Mouse (Mus musculus): ENCODE results near the gene Erbb3.

The Erbb3 gene

DNA sequence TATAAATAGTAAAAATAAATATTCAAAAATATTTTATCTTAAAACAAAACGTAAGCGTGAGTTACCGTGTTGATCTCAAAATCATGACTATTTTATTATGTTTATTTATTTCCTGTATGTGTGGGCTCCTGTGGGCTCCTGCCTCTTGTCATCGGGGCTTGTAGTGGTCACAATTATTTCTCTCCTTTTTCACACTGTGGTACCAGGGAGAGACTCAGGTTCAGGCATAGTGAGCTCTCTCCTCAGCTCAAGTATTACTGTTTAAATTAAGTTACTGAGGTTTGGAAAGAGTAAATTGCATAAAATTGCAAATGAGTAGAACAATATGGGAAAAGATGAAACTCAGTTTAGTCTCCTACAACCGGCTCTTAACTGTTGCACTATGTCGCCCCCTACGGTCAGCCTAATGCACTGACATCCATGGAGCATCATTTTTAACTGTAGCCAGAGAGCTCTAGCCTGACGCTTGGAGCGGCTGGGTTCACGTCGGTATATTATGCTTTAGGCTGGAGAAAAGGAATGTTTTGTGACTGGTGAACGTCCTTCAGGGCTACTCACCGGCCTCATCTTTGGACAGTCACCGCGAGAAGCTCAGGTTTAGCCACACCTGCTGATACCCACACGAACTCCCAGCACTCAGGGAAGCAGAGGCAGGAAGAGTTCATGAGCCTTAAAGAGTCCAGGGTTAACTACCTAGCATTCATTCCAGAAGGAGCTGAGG is 23.1 kb upstream of the Erbb3 start:
- peak; percentile 74 for DNase-seq (ENCODE audit: extremely low spot score)

GRCm38 (mm10) chr10:128606483-128606882 is 17.0 kb upstream of the Erbb3 start:
- DNase-seq (ENCODE audit: extremely low spot score) = no peak

DNA sequence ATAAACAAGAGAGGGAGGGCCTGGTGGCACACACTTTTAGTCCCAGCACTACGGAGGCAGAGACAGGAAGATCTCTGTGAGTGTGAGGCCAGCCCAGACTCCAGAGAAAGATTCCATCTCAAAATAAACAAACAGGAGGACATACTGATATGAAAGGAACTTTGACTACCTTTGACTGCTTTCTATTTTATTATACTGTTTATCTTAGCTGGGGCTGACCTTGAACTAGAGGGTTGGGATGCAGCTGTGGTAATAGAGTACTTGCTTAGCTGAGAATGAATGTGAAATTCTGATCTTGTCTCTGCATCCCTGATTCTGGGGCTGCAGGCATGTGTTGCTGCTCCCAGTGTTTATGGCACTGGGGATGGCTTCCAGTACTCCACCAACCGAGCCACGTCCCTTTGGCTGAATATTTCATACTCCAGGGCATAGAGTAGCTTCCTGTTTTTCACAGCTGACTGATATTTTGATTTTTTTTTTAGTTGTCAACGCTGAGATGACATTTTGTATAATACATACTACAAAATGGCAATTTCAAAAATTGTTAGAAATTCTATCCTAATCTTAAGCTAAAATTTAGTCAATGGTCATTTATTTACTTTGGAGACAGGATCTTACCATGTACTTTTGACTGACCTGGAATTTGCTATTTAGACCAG is 13.1 kb upstream of the Erbb3 start:
- DNase-seq (ENCODE audit: extremely low spot score) = no peak

DNA sequence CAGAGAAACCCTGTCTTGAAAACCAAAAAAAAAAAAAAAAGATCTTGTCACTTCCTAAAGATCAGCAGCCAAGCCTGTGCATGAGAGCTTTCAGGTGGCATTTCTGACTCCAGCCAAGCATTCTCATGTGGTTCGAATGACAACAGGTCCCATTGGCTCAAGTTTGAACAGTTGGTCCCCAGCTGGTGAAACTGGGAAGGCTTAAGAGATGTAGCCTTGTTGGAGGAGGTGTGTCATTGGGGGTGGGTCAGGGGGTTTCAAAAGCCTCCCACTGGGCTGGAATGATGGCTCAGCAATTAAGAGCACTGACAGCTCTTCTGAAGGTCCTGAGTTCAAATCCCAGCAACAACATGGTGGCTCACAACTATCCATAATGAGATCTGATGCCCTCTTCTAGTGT is 12.0 kb upstream of the Erbb3 start:
- no peak for DNase-seq (ENCODE audit: extremely low spot score)

DNA sequence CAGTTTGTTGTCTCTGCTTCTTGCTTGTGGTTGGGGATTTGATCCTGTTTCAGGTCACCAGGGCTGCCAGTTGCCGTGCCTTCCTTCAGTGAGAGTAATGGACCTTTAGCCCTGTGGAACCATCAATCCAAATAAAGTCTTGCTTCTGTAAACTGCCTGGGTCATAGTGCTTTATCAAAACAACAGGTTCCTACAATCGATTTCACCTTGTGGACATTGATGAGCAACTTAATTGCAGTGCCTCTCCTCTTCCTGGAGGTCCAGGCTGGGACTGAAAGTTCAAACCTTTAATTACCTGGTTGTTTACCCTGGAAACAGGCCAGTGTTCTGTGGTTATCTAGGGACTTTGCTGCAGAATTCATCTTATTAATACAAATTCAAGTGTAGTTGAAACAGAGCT is 9.0 kb upstream of the Erbb3 start:
- no peak for DNase-seq (ENCODE audit: extremely low spot score)

GRCm38 (mm10) chr10:128592797-128593196 is 3.3 kb upstream of the Erbb3 start:
- DNase-seq (ENCODE audit: extremely low spot score) = no peak

- no peak for DNase-seq (ENCODE audit: extremely low spot score)
Measured at GRCm38 (mm10) chr10:128591436-128591835, 2.0 kb upstream of the Erbb3 start.

GRCm38 (mm10) chr10:128590193-128590690 is 790 bp upstream of the Erbb3 start:
- peak; percentile 81 for DNase-seq (ENCODE audit: extremely low spot score)

GRCm38 (mm10) chr10:128588775-128589463 is 533 bp downstream of the Erbb3 start:
- DNase-seq (ENCODE audit: extremely low spot score) = peak; percentile 15

DNA sequence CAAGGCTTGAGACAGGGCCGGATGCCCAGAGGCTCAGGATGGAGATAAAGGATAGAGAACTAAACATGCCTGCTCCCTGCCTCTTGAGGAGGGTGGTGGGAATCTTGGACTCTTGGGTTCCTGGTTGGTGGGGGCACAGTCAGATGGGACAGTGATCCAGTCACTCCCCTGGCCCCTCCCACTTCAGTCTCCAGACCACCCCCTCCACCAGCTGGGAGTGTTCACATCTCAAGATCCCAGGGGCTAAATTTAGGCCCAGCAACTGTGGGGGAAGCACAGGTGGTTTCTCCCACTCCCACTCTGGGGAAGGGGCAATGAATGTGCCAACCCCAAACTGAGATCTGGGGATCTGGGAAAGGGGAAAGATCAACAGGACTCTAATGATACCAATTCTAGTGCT is 1.3 kb downstream of the Erbb3 start:
- DNase-seq (ENCODE audit: extremely low spot score) = no peak

- no peak for DNase-seq (ENCODE audit: extremely low spot score)
Measured at GRCm38 (mm10) chr10:128587697-128588096, 1.8 kb downstream of the Erbb3 start.

DNA sequence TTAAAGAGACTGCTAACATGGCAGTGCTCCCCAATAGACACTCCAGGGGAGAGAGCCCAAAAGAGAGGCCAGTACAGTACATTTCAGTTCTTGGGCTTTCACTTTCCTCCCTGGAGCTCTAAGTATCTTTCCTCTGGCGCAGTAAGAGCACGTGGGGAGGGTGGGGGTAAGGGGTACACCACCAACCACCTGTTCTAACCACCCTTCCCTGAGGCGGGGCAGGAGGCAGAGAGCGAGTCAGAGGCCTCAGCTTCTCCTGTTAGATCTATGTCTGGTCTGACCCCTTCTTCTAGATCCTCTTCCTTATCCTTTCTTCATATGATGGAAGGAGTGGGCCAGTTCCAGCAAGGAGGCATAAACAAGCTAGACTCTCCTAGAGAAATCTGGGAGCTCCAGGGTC is 2.3 kb downstream of the Erbb3 start:
- DNase-seq (ENCODE audit: extremely low spot score) = no peak

DNA sequence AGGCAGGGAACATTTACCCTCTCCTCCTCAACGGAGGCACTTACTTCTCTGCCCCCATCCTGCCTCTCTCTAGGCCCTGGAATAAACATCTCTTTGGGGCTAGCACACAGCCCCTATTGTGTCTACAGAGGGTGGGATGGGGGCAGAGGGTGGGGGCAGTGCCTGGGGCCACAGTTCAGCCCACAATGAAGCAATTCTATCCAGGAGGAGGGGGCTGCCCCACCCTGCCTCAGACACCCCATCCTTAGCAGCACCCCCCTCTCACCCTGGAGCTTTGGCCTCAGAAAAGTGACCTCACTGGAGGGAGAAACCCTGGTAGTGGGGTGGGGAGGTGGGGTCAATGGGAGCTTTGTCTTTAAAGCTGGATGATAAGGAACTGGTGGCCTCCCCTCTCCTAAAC is 2.9 kb downstream of the Erbb3 start:
- DNase-seq (ENCODE audit: extremely low spot score) = no peak

DNA sequence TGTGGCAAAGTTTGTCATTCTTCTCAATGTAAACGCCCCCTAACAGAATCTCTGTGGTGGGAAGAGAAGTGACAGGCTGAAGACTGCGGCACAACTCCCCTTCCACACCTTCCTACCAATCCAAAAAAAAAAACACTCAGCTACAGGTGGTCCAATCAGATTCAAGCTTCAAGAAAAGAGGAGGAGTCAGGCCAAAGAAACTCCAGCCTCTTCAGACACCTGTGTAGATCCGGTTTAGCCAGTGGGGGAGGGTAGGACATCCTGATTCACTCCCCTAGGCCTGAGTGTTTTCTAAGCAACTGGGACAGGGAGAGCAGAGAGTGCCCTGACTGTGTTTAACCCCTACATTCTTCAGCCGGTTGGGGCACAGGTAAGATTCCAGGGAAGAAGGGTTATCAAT is 5.1 kb downstream of the Erbb3 start:
- DNase-seq (ENCODE audit: extremely low spot score) = peak; percentile 14

GRCm38 (mm10) chr10:128583644-128584043 is 5.8 kb downstream of the Erbb3 start:
- no peak for DNase-seq (ENCODE audit: extremely low spot score)

DNA sequence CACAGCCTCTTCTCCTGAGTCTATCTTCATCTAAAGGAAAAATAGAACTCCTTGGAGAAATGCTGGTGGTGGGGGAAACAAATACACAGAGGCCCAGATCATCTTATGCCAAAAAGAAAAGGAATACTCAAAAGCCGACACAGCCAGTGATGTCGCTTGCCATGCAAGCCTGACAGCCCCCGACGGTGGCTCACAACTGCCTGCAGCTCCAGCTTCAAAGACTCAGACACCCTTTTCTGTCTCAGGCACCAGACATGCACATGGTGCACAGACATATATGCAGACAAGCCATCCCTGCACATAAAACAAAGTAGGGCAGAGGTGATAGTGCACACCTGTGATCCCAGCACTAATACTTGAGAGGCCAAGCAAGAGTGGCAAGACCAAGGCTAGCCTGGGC is 9.7 kb downstream of the Erbb3 start:
- DNase-seq (ENCODE audit: extremely low spot score) = no peak

- no peak for DNase-seq (ENCODE audit: extremely low spot score)
Measured at GRCm38 (mm10) chr10:128579298-128579697, 10.2 kb downstream of the Erbb3 start.

GRCm38 (mm10) chr10:128578330-128578729 is 11.1 kb downstream of the Erbb3 start:
- DNase-seq (ENCODE audit: extremely low spot score) = no peak

DNA sequence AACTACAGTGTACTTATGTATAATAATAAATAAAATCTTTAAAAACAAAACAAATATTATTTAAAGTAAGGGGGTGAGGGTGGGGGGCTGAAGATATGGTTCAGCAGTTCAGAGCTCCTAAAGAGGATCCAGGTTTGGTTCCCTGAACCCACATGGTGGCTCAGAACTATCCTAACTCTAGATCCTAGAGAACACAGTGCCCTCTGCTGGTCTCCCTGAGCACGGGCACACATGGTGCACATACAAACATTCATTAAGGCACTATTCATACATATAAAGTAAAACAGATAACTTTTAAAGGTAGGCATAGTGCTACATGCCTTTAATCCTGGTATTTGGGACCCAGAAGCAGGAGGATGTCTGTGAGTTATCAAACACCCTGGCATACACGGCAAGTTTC is 14.4 kb downstream of the Erbb3 start:
- DNase-seq (ENCODE audit: extremely low spot score) = no peak

GRCm38 (mm10) chr10:128565788-128566531 is 23.5 kb downstream of the Erbb3 start, which contains the start of gene Pa2g4:
Gene Pa2g4, minus strand, starts transcription at chr10:128565987.
- DNase-seq (ENCODE audit: extremely low spot score) = peak; percentile 100

- DNase-seq (ENCODE audit: extremely low spot score) = peak; percentile 61
Measured at GRCm38 (mm10) chr10:128565206-128565787, 24.2 kb downstream of the Erbb3 start.

DNA sequence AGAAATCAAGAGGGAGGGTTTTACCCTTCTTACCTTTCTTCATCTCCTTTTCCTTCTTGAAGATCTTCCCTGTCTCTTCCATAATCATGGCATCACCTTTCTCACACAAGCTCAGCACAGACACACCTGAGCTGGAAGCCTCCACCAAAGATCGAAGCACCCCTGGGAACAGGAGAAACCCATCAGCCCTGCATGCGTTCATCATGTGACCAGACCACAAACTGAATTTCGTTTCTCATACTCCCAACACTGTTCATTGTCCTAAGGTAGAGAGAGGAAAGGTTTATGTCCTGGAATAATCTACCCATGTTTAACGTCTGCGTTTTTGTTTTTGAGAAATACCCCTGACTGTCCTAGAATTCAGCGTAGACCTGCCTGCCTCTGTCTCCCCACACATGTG is 25.9 kb downstream of the Erbb3 start:
- no peak for DNase-seq (ENCODE audit: extremely low spot score)
